Mouse (Mus musculus): ENCODE results near the gene Ric3. TPM values are rescaled to one million over a fixed set of nuclear protein-coding genes. Genes with fewer than 3 reads are reported as not detected.

The Ric3 gene
- polyA plus RNA-seq, 1 experiment from 2014 or later: 7.4 TPM

- no peak overlapping the region for H3K27ac ChIP-seq (replicated peaks; ENCODE audit: low read depth, low read length)
- H3K9me3 ChIP-seq (replicated peaks; ENCODE audit: control insufficient read depth, low read length): no peaks in the 10 kb centered on the region
- H3K4me1 ChIP-seq (ENCODE audit: control insufficient read depth, insufficient read depth, low read length): no peaks in the 10 kb centered on the region
- DNase-seq (ENCODE audit: low spot score) (no peak), ATAC-seq (replicated peaks; ENCODE audit: insufficient number of reproducible peaks, low FRiP score, low TSS enrichment, low read depth) (no peak)
- H3K4me2 ChIP-seq (ENCODE audit: low read depth, low read length): no peak overlapping the region
- no peaks in the 10 kb centered on the region for H3K27me3 ChIP-seq (ENCODE audit: control insufficient read depth, insufficient read depth, low read length)
- no peak overlapping the region for H3K4me3 ChIP-seq (ENCODE audit: low read depth, low read length)
- H3K9ac ChIP-seq (replicated peaks; ENCODE audit: low read length): no peak overlapping the region
- H3K36me3 ChIP-seq (replicated peaks; ENCODE audit: control insufficient read depth, insufficient read depth, low read depth, low read length): no peaks in the 10 kb centered on the region
- WGBS: 36% methylated on average over 1 of the region's 1 CpGs
These were observed 44.1 kb downstream of the Ric3 start for GRCm38 (mm10) chr7:109038987-109039386.

GRCm38 (mm10) chr7:109038121-109038735, 44.9 kb downstream of the Ric3 start:
- no peaks in the 10 kb centered on the region for H3K4me1 ChIP-seq (ENCODE audit: control insufficient read depth, insufficient read depth, low read length)
- no peaks in the 10 kb centered on the region for H3K36me3 ChIP-seq (replicated peaks; ENCODE audit: control insufficient read depth, insufficient read depth, low read depth, low read length)
- ATAC-seq (replicated peaks; ENCODE audit: insufficient number of reproducible peaks, low FRiP score, low TSS enrichment, low read depth) (no peak), DNase-seq (ENCODE audit: low spot score) (no peak)
- no peaks in the 10 kb centered on the region for H3K9me3 ChIP-seq (replicated peaks; ENCODE audit: control insufficient read depth, low read length)
- H3K27ac ChIP-seq (replicated peaks; ENCODE audit: low read depth, low read length): no peak overlapping the region
- H3K27me3 ChIP-seq (ENCODE audit: control insufficient read depth, insufficient read depth, low read length): no peaks in the 10 kb centered on the region
- no peak overlapping the region for H3K9ac ChIP-seq (replicated peaks; ENCODE audit: low read length)
- H3K4me2 ChIP-seq (ENCODE audit: low read depth, low read length): no peak overlapping the region
- no peak overlapping the region for H3K4me3 ChIP-seq (ENCODE audit: low read depth, low read length)
- WGBS: 87% methylated on average over 8 of the region's 8 CpGs

- WGBS: 75% methylated on average over 2 of the region's 2 CpGs
- DNase-seq (ENCODE audit: low spot score): no peak
- no peak overlapping the region for H3K27ac ChIP-seq (replicated peaks; ENCODE audit: low read depth, low read length)
These were observed 51.1 kb downstream of the Ric3 start for GRCm38 (mm10) chr7:109032054-109032453.

GRCm38 (mm10) chr7:109031331-109031730, 51.8 kb downstream of the Ric3 start:
- DNase-seq (ENCODE audit: low spot score) (no peak), ATAC-seq (replicated peaks; ENCODE audit: insufficient number of reproducible peaks, low FRiP score, low TSS enrichment, low read depth) (no peak)
- no peaks in the 10 kb centered on the region for H3K4me1 ChIP-seq (ENCODE audit: control insufficient read depth, insufficient read depth, low read length)
- no peaks in the 10 kb centered on the region for H3K36me3 ChIP-seq (replicated peaks; ENCODE audit: control insufficient read depth, insufficient read depth, low read depth, low read length)
- H3K27ac ChIP-seq (replicated peaks; ENCODE audit: low read depth, low read length): no peak overlapping the region
- 88% methylated on average over 3 of the region's 3 CpGs for WGBS
- no peaks in the 10 kb centered on the region for H3K27me3 ChIP-seq (ENCODE audit: control insufficient read depth, insufficient read depth, low read length)
- H3K4me3 ChIP-seq (ENCODE audit: low read depth, low read length): no peak overlapping the region
- no peak overlapping the region for H3K9ac ChIP-seq (replicated peaks; ENCODE audit: low read length)
- no peaks in the 10 kb centered on the region for H3K9me3 ChIP-seq (replicated peaks; ENCODE audit: control insufficient read depth, low read length)
- H3K4me2 ChIP-seq (ENCODE audit: low read depth, low read length): no peak overlapping the region

More at GRCm38 (mm10) chr7:109032054-109032453, 51.1 kb downstream of the Ric3 start:
- Histone ChIP-seq H3K36me3 (replicated peaks; ENCODE audit: control insufficient read depth, insufficient read depth, low read depth, low read length) (no peaks in the 10 kb centered on the region), H3K4me3 (ENCODE audit: low read depth, low read length) (no peak overlapping the region), H3K4me2 (ENCODE audit: low read depth, low read length) (no peak overlapping the region), H3K27me3 (ENCODE audit: control insufficient read depth, insufficient read depth, low read length) (no peaks in the 10 kb centered on the region), H3K9me3 (replicated peaks; ENCODE audit: control insufficient read depth, low read length) (no peaks in the 10 kb centered on the region), H3K4me1 (ENCODE audit: control insufficient read depth, insufficient read depth, low read length) (no peaks in the 10 kb centered on the region), H3K9ac (replicated peaks; ENCODE audit: low read length) (no peak overlapping the region)
- ATAC-seq (replicated peaks; ENCODE audit: insufficient number of reproducible peaks, low FRiP score, low TSS enrichment, low read depth): no peak

GRCm38 (mm10) chr7:109029961-109030465, 53.1 kb downstream of the Ric3 start:
- no peak overlapping the region for H3K4me3 ChIP-seq (ENCODE audit: low read depth, low read length)
- H3K27me3 ChIP-seq (ENCODE audit: control insufficient read depth, insufficient read depth, low read length): no peaks in the 10 kb centered on the region
- ATAC-seq (replicated peaks; ENCODE audit: insufficient number of reproducible peaks, low FRiP score, low TSS enrichment, low read depth) (no peak), DNase-seq (ENCODE audit: low spot score) (no peak)
- H3K9ac ChIP-seq (replicated peaks; ENCODE audit: low read length): no peak overlapping the region
- no peaks in the 10 kb centered on the region for H3K4me1 ChIP-seq (ENCODE audit: control insufficient read depth, insufficient read depth, low read length)
- no peak overlapping the region for H3K27ac ChIP-seq (replicated peaks; ENCODE audit: low read depth, low read length)
- H3K9me3 ChIP-seq (replicated peaks; ENCODE audit: control insufficient read depth, low read length): no peaks in the 10 kb centered on the region
- H3K4me2 ChIP-seq (ENCODE audit: low read depth, low read length): no peak overlapping the region
- no peaks in the 10 kb centered on the region for H3K36me3 ChIP-seq (replicated peaks; ENCODE audit: control insufficient read depth, insufficient read depth, low read depth, low read length)
- WGBS: 85% methylated on average over 6 of the region's 6 CpGs

- no peaks in the 10 kb centered on the region for H3K36me3 ChIP-seq (replicated peaks; ENCODE audit: control insufficient read depth, insufficient read depth, low read depth, low read length)
- no peak overlapping the region for H3K4me2 ChIP-seq (ENCODE audit: low read depth, low read length)
- ATAC-seq (replicated peaks; ENCODE audit: insufficient number of reproducible peaks, low FRiP score, low TSS enrichment, low read depth) (no peak), DNase-seq (ENCODE audit: low spot score) (peak; percentile 81)
- no peaks in the 10 kb centered on the region for H3K4me1 ChIP-seq (ENCODE audit: control insufficient read depth, insufficient read depth, low read length)
- 30% methylated on average over 6 of the region's 6 CpGs for WGBS
- H3K9ac ChIP-seq (replicated peaks; ENCODE audit: low read length): no peak overlapping the region
- no peak overlapping the region for H3K4me3 ChIP-seq (ENCODE audit: low read depth, low read length)
- no peak overlapping the region for H3K27ac ChIP-seq (replicated peaks; ENCODE audit: low read depth, low read length)
- H3K9me3 ChIP-seq (replicated peaks; ENCODE audit: control insufficient read depth, low read length): no peaks in the 10 kb centered on the region
- H3K27me3 ChIP-seq (ENCODE audit: control insufficient read depth, insufficient read depth, low read length): no peaks in the 10 kb centered on the region
These were observed 54.9 kb downstream of the Ric3 start for GRCm38 (mm10) chr7:109028204-109028603.

- Histone ChIP-seq H3K4me1 (ENCODE audit: control insufficient read depth, insufficient read depth, low read length) (no peaks in the 10 kb centered on the region), H3K9me3 (replicated peaks; ENCODE audit: control insufficient read depth, low read length) (no peaks in the 10 kb centered on the region), H3K9ac (replicated peaks; ENCODE audit: low read length) (no peak overlapping the region), H3K27ac (replicated peaks; ENCODE audit: low read depth, low read length) (no peak overlapping the region), H3K4me3 (ENCODE audit: low read depth, low read length) (no peak overlapping the region), H3K4me2 (ENCODE audit: low read depth, low read length) (no peak overlapping the region), H3K27me3 (ENCODE audit: control insufficient read depth, insufficient read depth, low read length) (no peaks in the 10 kb centered on the region), H3K36me3 (replicated peaks; ENCODE audit: control insufficient read depth, insufficient read depth, low read depth, low read length) (no peaks in the 10 kb centered on the region)
- DNase-seq (ENCODE audit: low spot score): no peak
- WGBS: 95% methylated on average over 7 of the region's 7 CpGs
- ATAC-seq (replicated peaks; ENCODE audit: insufficient number of reproducible peaks, low FRiP score, low TSS enrichment, low read depth): no peak
These were observed 55.4 kb downstream of the Ric3 start for GRCm38 (mm10) chr7:109027721-109028120.

GRCm38 (mm10) chr7:109026976-109027375, 56.2 kb downstream of the Ric3 start:
- Histone ChIP-seq H3K4me1 (ENCODE audit: control insufficient read depth, insufficient read depth, low read length) (no peaks in the 10 kb centered on the region), H3K36me3 (replicated peaks; ENCODE audit: control insufficient read depth, insufficient read depth, low read depth, low read length) (no peaks in the 10 kb centered on the region), H3K4me2 (ENCODE audit: low read depth, low read length) (no peak overlapping the region), H3K9me3 (replicated peaks; ENCODE audit: control insufficient read depth, low read length) (no peaks in the 10 kb centered on the region), H3K4me3 (ENCODE audit: low read depth, low read length) (no peak overlapping the region), H3K27ac (replicated peaks; ENCODE audit: low read depth, low read length) (no peak overlapping the region), H3K9ac (replicated peaks; ENCODE audit: low read length) (no peak overlapping the region), H3K27me3 (ENCODE audit: control insufficient read depth, insufficient read depth, low read length) (no peaks in the 10 kb centered on the region)
- WGBS: 86% methylated on average over 9 of the region's 9 CpGs
- ATAC-seq (replicated peaks; ENCODE audit: insufficient number of reproducible peaks, low FRiP score, low TSS enrichment, low read depth) (no peak), DNase-seq (ENCODE audit: low spot score) (no peak)
